Mouse (Mus musculus) spleen, adult 2 months (tissue): ENCODE results near the gene Olfr1472. TPM values are rescaled to one million over a fixed set of nuclear protein-coding genes. Genes with fewer than 3 reads are reported as not detected.
"Not testable (repeated sequence)": the region's sequence is repeated elsewhere in the genome, so short reads cannot be mapped to it uniquely, and the experiment has no call there.

Source experiments
- DNase-seq, 2 experiments: peaks; one replicate each; pipeline versions ENCODE4 v3.0.0 to v3.0.0-alpha.2; 2012 to 2021; ENCODE audit warnings: low spot score in 2 of 2, low read depth in 1 of 2
- H3K27ac ChIP-seq: fragments of 200-500 bp; 2 replicates; pipeline ENCODE4 v1.5.1; 2012; ENCODE audit warnings: low read length, inconsistent platforms; ENCODE audit not compliant: insufficient read depth
- H3K27me3 ChIP-seq: fragments of 200-500 bp; 2 replicates; pipeline ENCODE4 v1.6.1; 2012; ENCODE audit warnings: mild to moderate bottlenecking, moderate library complexity, low read length, inconsistent platforms; ENCODE audit not compliant: control insufficient read depth, insufficient read depth
- H3K36me3 ChIP-seq: fragments of 200-500 bp; 2 replicates; pipeline ENCODE4 v1.6.1; 2012; ENCODE audit warnings: mild to moderate bottlenecking, low read length, inconsistent platforms; ENCODE audit not compliant: control insufficient read depth, insufficient read depth
- H3K4me1 ChIP-seq: fragments of 200-500 bp; 2 replicates; pipeline ENCODE4 v1.6.1; 2011; ENCODE audit warnings: inconsistent platforms; ENCODE audit not compliant: control insufficient read depth, insufficient read depth, insufficient read length
- H3K4me3 ChIP-seq: fragments of 200-500 bp; 2 replicates; pipeline ENCODE4 v1.5.1; 2011; ENCODE audit warnings: mild to moderate bottlenecking, inconsistent platforms; ENCODE audit not compliant: insufficient read depth, insufficient read length; ENCODE audit errors: extremely low read depth
- CTCF ChIP-seq: fragments of 200-500 bp; IDR thresholded peaks from 2 replicates; pipeline ENCODE4 v1.5.1; 2011; ENCODE audit warnings: mild to moderate bottlenecking, inconsistent platforms; ENCODE audit not compliant: insufficient read depth, insufficient read length, insufficient replicate concordance; ENCODE audit errors: extremely low read depth
- POLR2A ChIP-seq: fragments of 200-500 bp; IDR thresholded peaks from 2 replicates; pipeline ENCODE4 v1.6.1; 2011; ENCODE audit warnings: low read depth, low read length, inconsistent platforms
- WGBS: fragments of 180-500 bp; shearing (Covaris S2); methylation state at CpG from one replicate; pipeline ENCODE4 v1.1.7; 2018; 5-methylcytosine and 5-hydroxymethylcytosine counted together
- polyA plus RNA-seq: library from polyadenylated mRNA; depleted of rRNA; stranded (reverse); fragments of >200 nt; gene quantifications from 2 replicates; pipeline ENCODE4 v1.2.3, GENCODE M21; 2012; rRNA removed

Gene Olfr1472
- not detected in 2 replicates for polyA plus RNA-seq

- TF ChIP-seq POLR2A (no peak), CTCF (no peak)
- WGBS, result 81% methylated on average over 1 of the region's 1 CpGs
- no peak within 1 kb of the TSS for H3K27ac ChIP-seq
- no peak within 1 kb of the TSS for H3K4me3 ChIP-seq
- no peaks in the 10 kb centered on the region for H3K27me3 ChIP-seq
- no peaks in the 10 kb centered on the region for H3K4me1 ChIP-seq
- no peaks in the 10 kb centered on the region for H3K36me3 ChIP-seq
- no peak for DNase-seq
These were observed at the start of gene Olfr1472 for GRCm38 (mm10) chr19:13455986-13456385. TSS of gene Olfr1472 (minus strand) at chr19:13456086.

GRCm38 (mm10) chr19:13500246-13500645, 44.4 kb upstream of the Olfr1472 start, which contains the start of gene Olfr1477:
TSS of gene Olfr1477 (plus strand) at chr19:13500546.
- H3K36me3 ChIP-seq, result no peaks in the 10 kb centered on the region
- 74% methylated on average over 3 of the region's 3 CpGs for WGBS
- H3K4me3 ChIP-seq, result no peak within 1 kb of the TSS
- no peak for TF ChIP-seq CTCF
- TF ChIP-seq POLR2A, result no peak
- H3K27me3 ChIP-seq, result no peaks in the 10 kb centered on the region
- no peak within 1 kb of the TSS for H3K27ac ChIP-seq
- DNase-seq, result no peak
- H3K4me1 ChIP-seq, result no peaks in the 10 kb centered on the region

- Histone ChIP-seq H3K27ac (no peak within 1 kb of the TSS), H3K36me3 (no peaks in the 10 kb centered on the region), H3K4me1 (no peaks in the 10 kb centered on the region), H3K4me3 (no peak within 1 kb of the TSS), H3K27me3 (no peaks in the 10 kb centered on the region)
- TF ChIP-seq POLR2A (no peak), CTCF (no peak)
- DNase-seq, result no peak
These were observed 24.2 kb upstream of the Olfr1472 start, which contains the start of gene Olfr1475 for GRCm38 (mm10) chr19:13480096-13480495. TSS of gene Olfr1475 (minus strand) at chr19:13480196.

- not testable (repeated sequence) for H3K27me3 ChIP-seq, H3K27ac ChIP-seq, H3K4me3 ChIP-seq, H3K36me3 ChIP-seq, H3K4me1 ChIP-seq, DNase-seq
- 79% methylated on average over 4 of the region's 4 CpGs for WGBS
These were observed 13.4 kb upstream of the Olfr1472 start, which contains the start of gene Olfr1474 for GRCm38 (mm10) chr19:13469265-13469664. TSS of gene Olfr1474 (plus strand) at chr19:13469565.

DNA sequence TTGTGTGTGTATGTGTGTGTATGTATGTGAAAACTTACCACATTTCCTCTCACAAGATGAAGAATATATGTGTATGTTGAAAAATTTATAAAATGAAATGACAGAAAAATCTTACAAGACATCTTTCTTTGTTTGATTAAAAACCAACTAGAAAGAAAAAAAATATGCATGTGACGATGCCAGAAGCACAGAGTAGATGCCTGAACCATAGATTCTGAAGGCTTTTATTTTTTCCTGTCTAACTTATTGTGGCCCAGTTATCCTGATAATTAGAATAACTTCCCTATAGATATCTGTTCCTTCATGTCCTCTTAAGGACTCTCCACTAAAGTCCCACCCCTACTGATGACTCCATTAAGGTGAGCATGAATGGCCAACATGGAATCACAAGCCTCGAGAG, 12.8 kb downstream of the Olfr1472 start, which contains the start of gene Olfr1471:
Gene Olfr1471 (plus strand): TSS at position 301 of the 400 bp plus-strand sequence.
- not testable (repeated sequence) for H3K36me3 ChIP-seq, H3K27ac ChIP-seq, DNase-seq, H3K4me3 ChIP-seq, H3K4me1 ChIP-seq, H3K27me3 ChIP-seq
- 74% methylated on average over 2 of the region's 2 CpGs for WGBS

DNA sequence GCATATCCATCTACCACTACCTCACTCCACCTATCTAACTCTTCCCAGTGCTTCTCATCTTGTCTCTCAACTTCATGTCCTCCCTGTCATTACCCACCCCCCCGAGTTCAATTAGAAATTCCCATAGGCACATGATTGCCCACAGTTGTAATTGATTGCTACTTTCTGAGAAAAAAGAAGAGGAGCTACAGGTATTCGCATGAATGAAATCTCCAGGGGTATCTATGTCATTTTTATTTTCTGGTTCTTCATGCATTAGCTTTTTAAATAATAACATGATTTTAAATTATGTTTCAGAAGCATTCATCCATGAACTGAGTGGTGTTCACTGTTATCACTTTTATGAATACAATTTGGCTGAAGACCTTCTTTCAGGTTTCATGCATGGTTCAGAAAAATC, 48.3 kb downstream of the Olfr1472 start, which contains the start of gene Olfr1469:
Gene Olfr1469 (plus strand): TSS at position 301 of the 400 bp plus-strand sequence.
- no peak for DNase-seq
- TF ChIP-seq CTCF, result no peak
- TF ChIP-seq POLR2A, result no peak
- Histone ChIP-seq H3K27ac (no peak within 1 kb of the TSS), H3K27me3 (no peaks in the 10 kb centered on the region), H3K36me3 (no peaks in the 10 kb centered on the region), H3K4me3 (no peak within 1 kb of the TSS; the same call in 1 of the 2 replicates), H3K4me1 (no peaks in the 10 kb centered on the region)
- WGBS, result 73% methylated on average over 2 of the region's 2 CpGs

Other genes starting within 250 kb of the Olfr1472 start
- not detected in 2 replicates for gene Olfr1463, start 224.8 kb downstream of the Olfr1472 start, polyA plus RNA-seq
- gene Olfr1465, start 140.5 kb downstream of the Olfr1472 start, polyA plus RNA-seq, result not detected in 2 replicates
- not detected in 2 replicates for gene Olfr1466, start 117.2 kb downstream of the Olfr1472 start, polyA plus RNA-seq
- gene Olfr1467, start 93.8 kb downstream of the Olfr1472 start, polyA plus RNA-seq, result not detected in 2 replicates
- not detected in 2 replicates for gene Olfr1469, start 48.2 kb downstream of the Olfr1472 start, polyA plus RNA-seq
- not detected in 2 replicates for gene Olfr1471, start 12.7 kb downstream of the Olfr1472 start, polyA plus RNA-seq
- gene Olfr1474, start 13.5 kb upstream of the Olfr1472 start, polyA plus RNA-seq, result not detected in 2 replicates
- gene Olfr1475, start 24.1 kb upstream of the Olfr1472 start, polyA plus RNA-seq, result not detected in 2 replicates
- not detected in 2 replicates for gene Olfr1477, start 44.5 kb upstream of the Olfr1472 start, polyA plus RNA-seq
- gene Olfr1480, start 71.8 kb upstream of the Olfr1472 start, polyA plus RNA-seq, result not detected in 2 replicates
- gene Olfr1484, start 127.4 kb upstream of the Olfr1472 start, polyA plus RNA-seq, result not detected in 2 replicates
- gene Olfr1487, start 161.3 kb upstream of the Olfr1472 start, polyA plus RNA-seq, result not detected in 2 replicates
- not detected in 2 replicates for gene Olfr1489, start 175.5 kb upstream of the Olfr1472 start, polyA plus RNA-seq
- not detected in 2 replicates for gene Olfr1490, start 195.0 kb upstream of the Olfr1472 start, polyA plus RNA-seq
- gene Olfr1491, start 241.2 kb upstream of the Olfr1472 start, polyA plus RNA-seq, result not detected in 2 replicates